Mouse (Mus musculus): ENCODE measurements at regions not wholly inside any gene's neighbourhood (a gene's known extent, or its start where the extent isn't known, plus 50 kb on each side); places are given as distances from the start of the nearest gene placed in this dataset.

DNA sequence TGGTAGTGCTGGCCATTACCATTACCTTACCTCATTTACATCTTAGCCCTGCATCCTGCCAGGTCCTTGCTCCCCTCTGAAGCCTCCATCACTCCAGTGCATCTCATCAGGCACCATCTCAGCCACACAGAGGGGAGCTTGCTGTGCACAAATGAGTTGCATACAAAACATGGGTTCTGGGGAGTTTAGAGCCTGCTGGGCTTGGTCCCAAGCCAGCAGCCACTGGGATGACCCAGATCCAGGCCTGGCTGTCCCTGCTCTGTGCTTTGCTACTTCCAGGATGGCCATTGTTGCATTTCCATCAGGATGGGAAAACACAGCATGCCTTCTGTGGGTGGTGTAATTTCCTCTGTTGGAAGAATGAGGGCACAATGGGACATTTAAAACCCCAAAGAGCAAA is 660.8 kb downstream of the Stpg2 start:
- Histone ChIP-seq H3K27me3 (ENCODE audit: control insufficient read depth, insufficient read depth, low read length) (no peaks in the 10 kb centered on the region), H3K4me3 (replicated peaks; ENCODE audit: insufficient read depth, low read depth, low read length) (no peak overlapping the region), H3K27ac (ENCODE audit: insufficient read depth, low read length) (no peak overlapping the region), H3K4me1 (ENCODE audit: control insufficient read depth, insufficient read depth, low read length) (peaks cover 3% of the 10 kb centered on the region; the same call in 1 of the 2 replicates)
- TF ChIP-seq CTCF (IDR thresholded peaks at IDR 0.05; ENCODE audit: borderline replicate concordance, insufficient read depth, low read depth, low read length) (peak; percentile 6; the same call in 1 of the 2 replicates), POLR2A (IDR thresholded peaks at IDR 0.05; ENCODE audit: borderline replicate concordance, insufficient read depth, low read length) (no peak)
- DNase-seq, result peak; percentile 75 to 88

DNA sequence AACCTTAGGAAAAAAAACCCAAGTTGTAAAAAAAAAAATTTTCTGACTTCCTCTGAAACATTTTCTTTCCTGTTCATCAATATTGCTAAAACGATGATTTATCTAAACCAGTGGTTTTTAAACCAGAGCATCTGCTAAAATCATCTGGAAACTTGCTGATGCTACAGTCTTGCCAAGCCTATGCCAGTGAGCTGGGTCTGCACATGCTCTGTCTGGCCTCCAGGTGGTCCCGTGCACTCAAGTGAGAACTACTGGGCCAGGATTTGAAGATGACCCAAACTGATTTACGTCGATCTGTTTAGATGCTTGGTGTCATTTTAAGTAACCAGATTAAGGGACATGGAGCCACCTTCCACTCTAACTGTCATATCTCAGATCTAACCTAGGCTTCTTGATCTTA is 661.5 kb downstream of the Stpg2 start:
- TF ChIP-seq CTCF (IDR thresholded peaks at IDR 0.05; ENCODE audit: borderline replicate concordance, insufficient read depth, low read depth, low read length) (no peak), POLR2A (IDR thresholded peaks at IDR 0.05; ENCODE audit: borderline replicate concordance, insufficient read depth, low read length) (no peak)
- Histone ChIP-seq H3K4me1 (ENCODE audit: control insufficient read depth, insufficient read depth, low read length) (peaks cover 3% of the 10 kb centered on the region; the same call in 1 of the 2 replicates), H3K4me3 (replicated peaks; ENCODE audit: insufficient read depth, low read depth, low read length) (no peak overlapping the region), H3K27ac (ENCODE audit: insufficient read depth, low read length) (peak overlapping the region; percentile 71), H3K27me3 (ENCODE audit: control insufficient read depth, insufficient read depth, low read length) (no peaks in the 10 kb centered on the region)
- WGBS, result 77% methylated on average over 4 of the region's 4 CpGs
- no peak for DNase-seq

DNA sequence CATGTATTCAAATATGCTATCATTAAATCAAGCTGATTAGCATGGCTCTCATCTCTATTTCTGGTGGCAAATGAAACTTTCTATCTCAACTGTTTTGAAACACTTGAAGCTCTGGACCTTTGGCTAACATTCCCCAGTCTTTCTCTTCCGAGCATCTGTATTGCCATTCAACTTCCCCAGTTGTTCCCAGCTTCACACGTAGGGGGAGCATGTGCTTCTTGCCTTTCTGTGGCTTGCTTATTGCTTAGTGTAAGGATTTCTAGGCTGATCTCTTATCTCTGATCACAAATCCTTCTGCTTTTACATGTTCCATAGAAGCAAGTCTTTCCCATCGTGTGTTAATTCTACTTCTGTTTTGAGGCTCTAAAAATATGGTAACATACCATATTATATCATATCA is 662.0 kb downstream of the Stpg2 start:
- no peak for DNase-seq
- no peak overlapping the region for H3K4me3 ChIP-seq (replicated peaks; ENCODE audit: insufficient read depth, low read depth, low read length)
- WGBS, result 97% methylated on average over 3 of the region's 3 CpGs
- H3K27ac ChIP-seq (ENCODE audit: insufficient read depth, low read length), result no peak overlapping the region
- H3K27me3 ChIP-seq (ENCODE audit: control insufficient read depth, insufficient read depth, low read length), result no peaks in the 10 kb centered on the region
- TF ChIP-seq POLR2A (IDR thresholded peaks at IDR 0.05; ENCODE audit: borderline replicate concordance, insufficient read depth, low read length) (no peak), CTCF (IDR thresholded peaks at IDR 0.05; ENCODE audit: borderline replicate concordance, insufficient read depth, low read depth, low read length) (no peak)
- H3K4me1 ChIP-seq (ENCODE audit: control insufficient read depth, insufficient read depth, low read length), result peaks cover 3% of the 10 kb centered on the region; the same call in 1 of the 2 replicates

DNA sequence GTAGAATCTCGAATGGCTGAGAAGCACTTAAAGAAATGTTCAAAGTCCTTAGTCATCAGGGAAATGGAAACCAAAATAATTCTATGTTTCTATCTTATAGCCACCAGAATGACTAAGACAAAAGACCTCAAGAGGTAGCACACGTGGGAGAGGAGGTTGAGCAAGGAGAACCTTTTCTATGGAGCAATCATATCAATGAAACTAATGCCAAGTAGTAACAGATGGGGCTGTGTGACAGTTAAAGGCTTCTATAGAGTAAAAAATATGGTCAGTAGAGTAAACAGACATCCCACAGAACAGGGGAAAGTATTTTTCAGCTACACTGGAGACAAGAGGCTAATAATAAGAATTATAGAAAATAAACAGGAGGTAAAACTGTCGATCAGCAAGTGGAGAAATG is 664.3 kb downstream of the Stpg2 start:
- Histone ChIP-seq H3K4me1 (ENCODE audit: control insufficient read depth, insufficient read depth, low read length) (peaks cover 3% of the 10 kb centered on the region; the same call in 1 of the 2 replicates), H3K27ac (ENCODE audit: insufficient read depth, low read length) (no peak overlapping the region), H3K27me3 (ENCODE audit: control insufficient read depth, insufficient read depth, low read length) (no peaks in the 10 kb centered on the region), H3K4me3 (replicated peaks; ENCODE audit: insufficient read depth, low read depth, low read length) (no peak overlapping the region)
- 57% methylated on average over 3 of the region's 3 CpGs for WGBS
- peak in 1 of 2 experiments; percentile 67 for DNase-seq
- TF ChIP-seq POLR2A (IDR thresholded peaks at IDR 0.05; ENCODE audit: borderline replicate concordance, insufficient read depth, low read length), result no peak
- TF ChIP-seq CTCF (IDR thresholded peaks at IDR 0.05; ENCODE audit: borderline replicate concordance, insufficient read depth, low read depth, low read length), result no peak

DNA sequence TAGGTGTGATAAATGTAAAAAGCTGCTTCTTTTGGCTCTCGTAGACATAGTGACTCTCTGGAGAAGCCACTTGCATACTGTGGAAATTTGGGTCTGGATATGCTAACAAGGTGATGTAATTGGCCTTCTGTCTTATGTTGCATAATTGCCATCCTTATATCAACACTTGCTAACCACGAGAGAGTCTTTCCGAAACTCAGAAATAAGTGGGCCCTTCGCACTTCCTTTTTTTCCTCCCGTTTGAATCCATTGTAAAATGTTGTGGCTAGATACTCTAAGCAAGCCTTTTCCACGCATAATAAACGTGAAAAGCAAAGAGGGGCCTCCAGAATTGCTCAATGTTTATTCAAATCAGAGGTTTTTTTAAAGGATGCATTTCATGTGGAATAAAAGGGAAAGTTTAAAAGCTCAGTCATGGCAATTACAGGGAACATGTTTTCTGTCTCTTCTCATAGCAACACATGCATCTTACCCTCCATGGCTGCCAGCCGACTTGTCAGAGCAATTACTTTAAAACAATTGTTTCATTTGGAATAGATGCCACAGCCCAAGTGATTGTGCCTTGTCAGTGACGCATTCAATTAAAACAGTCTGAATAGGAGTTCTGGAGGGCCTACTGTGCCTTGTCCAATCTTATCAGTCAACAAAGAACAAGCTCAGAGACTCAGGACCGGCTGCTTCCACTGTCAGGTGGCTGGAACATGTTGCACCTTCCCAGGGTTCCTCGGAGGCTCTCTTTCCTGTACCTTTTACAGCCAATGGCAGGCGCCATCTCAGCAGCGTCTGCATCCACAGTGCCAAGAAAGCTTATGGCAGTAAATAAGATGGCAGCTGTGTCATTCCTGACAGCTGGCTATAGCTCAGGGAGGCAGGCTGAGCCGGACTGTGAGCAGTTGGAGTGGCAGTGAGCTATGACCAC is 680.7 kb downstream of the Stpg2 start:
- TF ChIP-seq CTCF (IDR thresholded peaks at IDR 0.05; ENCODE audit: borderline replicate concordance, insufficient read depth, low read depth, low read length), result no peak
- TF ChIP-seq POLR2A (IDR thresholded peaks at IDR 0.05; ENCODE audit: borderline replicate concordance, insufficient read depth, low read length), result no peak
- DNase-seq, result peak; percentile 83 to 92
- 23% methylated on average over 14 of the region's 14 CpGs for WGBS

DNA sequence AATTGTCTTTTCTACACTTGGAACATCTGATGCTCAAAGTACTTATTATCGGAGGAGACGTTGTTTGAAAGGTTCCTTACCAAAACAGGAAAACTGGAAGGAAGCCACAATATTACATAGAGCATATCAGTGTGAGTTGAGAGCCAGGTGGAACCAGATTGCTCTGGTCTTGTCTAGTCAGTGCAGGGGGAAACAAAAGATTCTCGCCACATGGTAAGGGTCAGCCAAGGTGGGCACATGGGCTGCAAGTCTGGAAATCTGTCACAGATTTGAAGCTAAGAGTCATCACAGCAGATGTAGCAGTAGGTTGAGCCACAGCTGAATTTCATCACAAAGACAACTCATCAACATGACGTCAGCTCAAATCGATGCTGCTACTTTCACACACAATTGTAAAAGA is 681.8 kb downstream of the Stpg2 start:
- Histone ChIP-seq H3K27me3 (ENCODE audit: control insufficient read depth, insufficient read depth, low read length) (no peaks in the 10 kb centered on the region), H3K4me3 (replicated peaks; ENCODE audit: insufficient read depth, low read depth, low read length) (no peak overlapping the region), H3K27ac (ENCODE audit: insufficient read depth, low read length) (no peak overlapping the region), H3K4me1 (ENCODE audit: control insufficient read depth, insufficient read depth, low read length) (peaks cover 3% of the 10 kb centered on the region; the same call in 1 of the 2 replicates)
- TF ChIP-seq CTCF (IDR thresholded peaks at IDR 0.05; ENCODE audit: borderline replicate concordance, insufficient read depth, low read depth, low read length) (no peak), POLR2A (IDR thresholded peaks at IDR 0.05; ENCODE audit: borderline replicate concordance, insufficient read depth, low read length) (no peak)
- WGBS, result 54% methylated on average over 5 of the region's 5 CpGs
- no peak for DNase-seq

More for the DNA sequence above, 680.7 kb downstream of the Stpg2 start:
- peaks cover 3% of the 10 kb centered on the region; the same call in 1 of the 2 replicates for H3K4me1 ChIP-seq (ENCODE audit: control insufficient read depth, insufficient read depth, low read length)
- no peaks in the 10 kb centered on the region for H3K27me3 ChIP-seq (ENCODE audit: control insufficient read depth, insufficient read depth, low read length)
- H3K4me3 ChIP-seq (replicated peaks; ENCODE audit: insufficient read depth, low read depth, low read length), result no peak overlapping the region
- H3K27ac ChIP-seq (ENCODE audit: insufficient read depth, low read length), result 0 out of 2 replicates have a peak overlapping the region, but pooled peaks have one; percentile 9

DNA sequence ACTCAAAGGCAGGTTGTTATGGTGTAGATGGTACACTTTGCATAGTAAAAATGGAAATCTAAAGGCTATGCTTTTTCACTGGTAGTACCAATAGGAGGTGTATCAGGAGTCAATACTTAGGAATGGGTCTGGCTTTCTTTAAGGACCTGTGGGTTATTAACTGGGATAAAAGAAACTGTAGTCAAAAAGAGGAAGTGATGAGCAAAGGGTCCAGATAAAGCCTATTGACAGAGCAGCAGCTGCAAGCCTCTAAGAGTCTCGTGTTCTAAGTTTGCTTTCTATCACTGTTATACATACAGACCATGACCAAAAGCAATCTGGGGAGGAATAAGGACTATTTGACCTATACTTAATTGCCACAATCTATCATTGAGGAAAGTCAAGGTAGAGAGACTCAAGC is 683.0 kb downstream of the Stpg2 start:
- TF ChIP-seq CTCF (IDR thresholded peaks at IDR 0.05; ENCODE audit: borderline replicate concordance, insufficient read depth, low read depth, low read length) (no peak), POLR2A (IDR thresholded peaks at IDR 0.05; ENCODE audit: borderline replicate concordance, insufficient read depth, low read length) (no peak)

DNA sequence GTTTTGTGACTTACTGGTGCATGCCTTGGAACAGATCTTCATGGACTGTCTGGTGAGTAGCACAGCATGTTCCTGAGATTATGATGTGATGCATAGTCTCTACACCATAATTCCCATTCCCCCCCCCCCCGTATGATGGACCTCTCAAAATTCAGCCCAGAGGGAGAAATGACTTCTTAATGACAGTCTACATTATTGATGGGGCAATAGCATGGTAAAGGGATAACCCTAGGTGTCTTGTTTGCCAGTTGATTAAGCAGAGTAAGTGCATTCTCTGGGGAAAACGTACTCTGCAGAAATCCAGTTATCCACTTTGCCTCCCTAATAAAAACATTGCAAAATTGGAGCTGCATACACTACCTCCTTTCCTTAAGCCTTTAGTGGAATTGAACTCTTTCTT is 684.7 kb downstream of the Stpg2 start:
- Histone ChIP-seq H3K27ac (ENCODE audit: insufficient read depth, low read length) (no peak overlapping the region), H3K4me1 (ENCODE audit: control insufficient read depth, insufficient read depth, low read length) (peaks cover 3% of the 10 kb centered on the region; the same call in 1 of the 2 replicates), H3K4me3 (replicated peaks; ENCODE audit: insufficient read depth, low read depth, low read length) (no peak overlapping the region), H3K27me3 (ENCODE audit: control insufficient read depth, insufficient read depth, low read length) (no peaks in the 10 kb centered on the region)
- WGBS, result 97% methylated on average over 2 of the region's 2 CpGs
- no peak for TF ChIP-seq POLR2A (IDR thresholded peaks at IDR 0.05; ENCODE audit: borderline replicate concordance, insufficient read depth, low read length)
- TF ChIP-seq CTCF (IDR thresholded peaks at IDR 0.05; ENCODE audit: borderline replicate concordance, insufficient read depth, low read depth, low read length), result no peak
- DNase-seq, result no peak

More for the DNA sequence above, 683.0 kb downstream of the Stpg2 start:
- no peak overlapping the region for H3K4me3 ChIP-seq (replicated peaks; ENCODE audit: insufficient read depth, low read depth, low read length)
- no peaks in the 10 kb centered on the region for H3K27me3 ChIP-seq (ENCODE audit: control insufficient read depth, insufficient read depth, low read length)
- 96% methylated on average over 1 of the region's 1 CpGs for WGBS
- H3K4me1 ChIP-seq (ENCODE audit: control insufficient read depth, insufficient read depth, low read length), result peaks cover 3% of the 10 kb centered on the region; the same call in 1 of the 2 replicates
- H3K27ac ChIP-seq (ENCODE audit: insufficient read depth, low read length), result no peak overlapping the region
- DNase-seq, result no peak

Data from cerebellum, adult 2 months (tissue).